Mouse (Mus musculus): ENCODE results near the gene 1700025G04Rik.

Gene 1700025G04Rik

DNA sequence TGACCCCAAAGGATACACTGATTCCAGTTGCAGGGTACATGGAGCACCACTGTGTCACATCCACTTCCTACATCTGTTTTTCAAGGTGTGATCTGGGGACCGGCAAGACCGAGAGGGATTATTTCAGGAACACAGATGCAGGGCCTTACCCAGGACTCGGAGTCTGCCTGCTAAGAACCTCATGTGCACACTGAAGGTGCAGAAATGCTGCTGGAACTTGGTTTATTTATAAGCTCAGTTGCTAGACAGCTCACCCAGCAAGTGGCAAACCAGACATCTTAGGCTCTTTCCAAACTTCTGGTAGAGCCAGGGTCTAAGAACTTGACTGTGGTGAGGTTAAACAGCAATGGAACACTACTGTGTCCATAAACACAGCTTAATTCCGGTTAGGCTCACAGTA lies 61.2 kb downstream of the 1700025G04Rik start:
- no peak for DNase-seq

DNA sequence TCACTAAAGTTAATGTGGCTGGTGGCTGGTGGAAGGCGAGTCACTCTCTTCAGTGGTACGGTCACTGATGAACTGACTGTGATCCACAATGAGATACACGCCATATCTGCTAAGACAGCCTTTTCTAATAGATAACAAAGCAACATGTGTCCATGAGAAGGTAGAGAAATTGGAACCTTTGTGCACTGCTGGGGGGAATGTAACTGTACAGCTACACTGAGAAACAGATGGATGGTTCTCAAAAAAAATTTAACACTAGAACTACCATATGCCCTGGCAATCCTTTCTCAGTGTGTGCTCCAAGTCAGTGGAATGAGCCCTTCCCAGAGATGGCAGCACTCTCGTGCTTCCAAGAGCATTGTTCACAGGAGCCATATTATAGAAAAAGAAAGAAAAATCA lies 63.2 kb downstream of the 1700025G04Rik start:
- no peak for DNase-seq

DNA sequence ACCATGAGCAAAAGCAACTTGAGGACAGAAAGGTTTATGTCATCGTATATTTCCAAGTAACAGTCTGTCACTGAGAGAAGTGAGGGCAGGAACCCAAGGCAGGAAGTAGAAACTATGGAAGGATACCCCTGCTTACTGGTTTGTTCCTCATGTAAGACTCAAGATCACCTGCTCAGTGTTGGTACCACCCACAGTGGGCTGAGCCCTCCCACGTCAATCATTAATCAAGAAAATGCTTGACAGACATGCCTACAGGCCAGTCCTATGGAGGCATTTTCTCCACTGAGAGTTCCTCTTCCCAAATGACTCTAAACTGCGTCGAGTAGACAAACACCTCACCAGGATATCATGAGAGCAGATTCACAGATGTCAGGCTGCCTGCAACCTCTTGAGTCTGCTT lies 64.6 kb downstream of the 1700025G04Rik start:
- no peak for DNase-seq

DNA sequence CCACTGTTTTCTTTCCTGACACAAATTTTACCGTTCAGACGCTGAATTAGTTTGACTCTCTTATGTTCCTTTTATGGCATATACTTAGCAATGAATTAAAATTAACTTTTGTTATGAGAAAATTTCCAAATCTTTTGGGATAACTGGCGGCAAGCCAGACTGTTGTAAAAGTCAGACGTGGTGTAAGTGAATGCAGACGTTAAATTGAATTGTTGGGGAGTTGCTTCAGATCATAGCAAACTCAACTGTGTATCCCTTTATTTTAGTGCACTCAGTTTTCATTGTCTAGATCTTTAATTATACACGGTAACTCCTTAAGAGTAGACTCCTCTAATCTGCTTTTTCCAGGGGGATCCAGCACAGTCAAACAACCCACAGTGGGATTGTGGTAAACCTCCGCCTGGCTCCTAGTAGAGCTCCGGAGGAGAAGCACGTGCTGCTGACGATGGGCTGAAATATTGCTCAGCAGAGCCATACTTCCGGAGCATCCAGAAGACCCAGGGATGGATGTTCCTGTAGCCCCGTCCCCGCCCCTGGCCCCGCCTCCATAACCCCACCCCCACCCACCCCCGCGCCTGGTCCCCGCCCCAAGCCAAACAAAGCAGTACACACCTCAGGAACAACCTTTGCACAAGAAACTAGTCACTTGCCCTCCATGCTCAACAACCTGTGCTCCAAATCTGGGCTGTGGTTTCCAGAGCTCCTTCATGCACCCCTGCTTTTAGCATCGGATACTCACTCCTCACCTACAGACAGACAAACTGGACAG lies 65.7 kb downstream of the 1700025G04Rik start:
- no peak for DNase-seq

DNA sequence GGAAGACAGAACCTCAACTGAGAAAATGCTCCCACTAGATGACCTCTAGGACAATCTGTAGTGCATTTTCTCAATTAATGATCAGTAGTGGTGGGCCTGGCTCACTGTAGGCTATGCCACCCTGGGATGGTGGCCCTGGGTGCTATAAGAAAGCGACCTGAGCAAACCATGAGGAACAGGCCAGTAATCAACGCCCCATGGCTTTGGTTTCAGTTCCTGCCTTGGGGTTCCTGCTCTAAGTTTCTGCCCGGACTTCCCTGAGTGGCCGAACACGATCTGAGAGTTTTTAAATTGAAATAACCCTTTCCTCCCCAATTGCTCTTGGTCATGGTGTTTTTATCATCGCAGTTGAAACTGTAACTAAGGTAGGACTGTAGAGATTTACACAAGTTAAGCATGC lies 69.1 kb downstream of the 1700025G04Rik start:
- DNase-seq: no peak

DNA sequence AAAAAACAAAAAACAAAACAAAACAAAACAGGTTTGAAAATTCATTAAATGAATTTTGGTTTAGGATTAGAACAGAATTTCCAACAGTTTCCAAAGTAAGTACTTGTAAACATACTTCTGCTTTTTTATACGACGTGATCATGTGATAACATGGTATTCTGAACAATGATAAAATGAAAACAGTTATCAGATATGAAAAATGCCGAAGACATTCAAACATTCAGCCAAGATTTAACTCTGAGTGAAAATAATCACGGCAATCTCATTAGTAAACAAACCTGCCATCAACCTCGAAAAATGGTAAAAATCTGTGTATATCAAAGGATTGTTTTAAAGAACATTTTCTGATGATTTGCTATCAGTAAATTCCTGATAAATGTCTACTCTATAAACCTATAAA lies 69.9 kb downstream of the 1700025G04Rik start:
- DNase-seq: no peak

DNA sequence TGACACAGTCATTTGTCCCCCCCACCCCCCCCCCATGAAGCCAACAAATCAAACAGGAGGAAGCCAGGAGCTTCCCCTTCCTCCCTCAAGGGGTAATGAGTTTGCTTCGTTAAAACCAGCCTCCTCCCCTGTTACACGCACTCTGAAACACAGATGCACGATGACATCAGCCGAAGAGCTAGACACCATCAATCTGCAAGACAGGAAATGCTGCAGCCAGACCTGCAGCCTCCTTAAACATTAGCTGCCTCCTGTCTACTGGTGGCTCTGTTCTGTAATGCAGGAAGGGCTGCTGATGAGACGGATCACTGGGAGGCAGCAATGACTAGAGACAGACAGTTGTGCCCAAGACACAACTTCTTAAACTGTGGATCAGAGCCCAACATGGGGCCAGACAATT lies 70.7 kb downstream of the 1700025G04Rik start:
- no peak for DNase-seq

DNA sequence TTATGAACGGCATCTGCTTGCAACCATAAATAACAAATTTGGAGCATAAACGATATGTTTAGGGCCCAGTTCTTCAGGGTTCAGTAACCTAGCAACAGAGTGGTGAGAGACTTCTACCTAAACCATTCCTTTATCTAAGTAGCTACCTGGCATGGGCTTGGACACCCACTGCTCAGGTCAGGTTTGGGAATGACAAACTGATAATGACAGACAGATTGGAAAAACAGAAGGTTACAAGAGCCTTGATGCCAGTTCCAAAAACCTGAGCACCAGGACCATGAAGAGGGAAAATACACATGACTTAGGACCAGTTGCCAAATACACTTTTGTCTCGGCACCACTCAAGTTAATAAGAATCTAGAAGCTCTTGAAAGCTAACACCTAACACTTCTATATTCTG lies 71.6 kb downstream of the 1700025G04Rik start:
- DNase-seq: no peak

DNA sequence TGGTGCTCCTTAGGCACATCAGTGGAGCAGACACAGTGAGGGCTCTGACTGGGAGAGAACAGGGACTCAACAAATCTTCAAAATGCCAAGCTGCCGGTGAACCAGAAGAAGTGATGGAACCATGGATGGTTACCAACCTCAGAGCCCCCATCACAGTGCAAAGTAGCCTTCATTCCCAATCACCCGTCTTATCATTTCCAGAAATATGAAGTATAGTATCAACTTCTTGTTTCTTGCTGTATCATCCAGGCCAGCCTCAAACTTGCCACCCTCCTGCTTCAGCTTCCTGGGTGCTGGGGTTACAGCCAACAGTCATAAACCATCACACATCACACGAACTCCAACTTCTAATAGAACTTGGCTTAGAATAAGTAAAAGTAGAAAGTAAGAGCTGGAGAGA lies 73.3 kb downstream of the 1700025G04Rik start:
- DNase-seq: no peak

DNA sequence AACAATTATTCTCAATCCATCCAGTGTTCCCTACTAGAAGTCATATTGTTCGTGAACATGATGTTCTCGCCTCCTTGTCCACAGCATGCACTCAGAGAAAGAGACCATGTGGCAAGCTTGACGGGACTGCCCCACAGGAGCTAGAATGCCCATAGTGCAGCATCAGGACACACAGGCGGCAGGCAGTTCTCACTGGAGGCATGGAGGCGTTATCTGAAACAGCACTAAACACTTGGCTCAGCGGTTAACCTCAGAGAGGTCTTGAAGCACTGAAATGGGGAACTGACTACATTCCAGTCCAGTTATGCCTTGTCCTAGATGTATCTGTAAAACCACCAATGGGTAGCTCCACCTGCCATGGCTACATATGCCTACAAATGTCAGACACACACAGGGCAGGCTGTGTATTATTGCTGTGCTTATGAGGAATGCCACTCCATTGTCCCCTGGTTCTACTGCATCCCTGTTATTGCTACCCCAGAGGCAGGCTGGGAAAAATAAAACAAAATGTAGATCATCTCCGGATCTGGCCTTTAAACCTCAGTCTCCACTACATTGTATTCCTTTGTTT lies 74.3 kb downstream of the 1700025G04Rik start:
- DNase-seq: no peak

DNA sequence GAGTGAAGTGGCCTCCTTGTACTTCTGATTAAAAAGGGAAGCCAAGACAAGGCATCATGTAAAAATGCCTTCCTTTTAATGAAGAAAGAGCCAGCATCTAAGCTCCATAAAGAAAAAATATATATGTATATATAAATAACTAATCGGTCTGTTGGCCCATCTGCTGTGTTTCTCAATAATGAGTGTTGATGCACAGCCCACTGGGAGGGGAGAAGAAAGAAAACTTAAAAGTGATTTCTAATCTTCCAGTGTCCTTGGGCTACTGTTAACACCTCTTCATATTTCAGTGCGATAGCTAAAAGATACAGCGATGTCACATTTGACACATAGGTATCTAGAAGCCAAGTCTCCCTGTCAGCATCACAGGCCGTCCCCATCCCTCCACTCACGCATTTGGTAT lies 78.2 kb downstream of the 1700025G04Rik start:
- no peak for DNase-seq

DNA sequence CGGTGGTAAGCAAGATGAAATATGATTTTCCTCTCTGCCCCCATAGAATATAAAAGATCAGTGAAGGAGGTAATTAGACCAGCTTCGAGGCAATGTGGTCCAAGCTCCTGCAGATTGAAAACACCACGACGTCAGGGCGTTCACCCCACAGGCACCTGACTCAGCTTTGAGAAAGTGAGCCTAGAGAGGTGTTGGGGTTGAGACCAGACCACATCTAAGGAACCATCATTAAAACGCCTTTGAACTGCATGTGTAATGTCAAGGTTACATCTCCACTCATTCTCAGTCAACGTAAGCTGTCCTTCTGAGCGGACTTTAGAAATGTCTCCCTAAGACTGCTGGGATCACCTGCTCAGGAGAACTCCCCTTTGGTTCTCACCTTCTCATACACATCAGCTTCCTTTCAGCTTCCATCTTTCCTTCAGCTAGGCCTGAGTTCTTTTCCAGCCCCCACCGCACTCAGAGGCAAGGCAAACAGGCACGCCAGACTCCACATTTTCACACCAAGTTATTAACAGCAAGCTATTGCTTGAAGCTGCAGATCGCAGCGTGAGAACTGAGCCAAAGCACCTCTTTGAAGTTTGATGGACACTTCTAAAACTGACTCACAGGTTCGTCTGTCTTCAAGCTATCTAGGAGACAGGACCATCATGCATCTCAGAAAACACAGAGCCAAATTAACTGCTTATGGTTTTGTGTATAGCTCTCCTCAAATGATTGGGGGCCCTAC lies 79.5 kb downstream of the 1700025G04Rik start:
- no peak for DNase-seq

DNA sequence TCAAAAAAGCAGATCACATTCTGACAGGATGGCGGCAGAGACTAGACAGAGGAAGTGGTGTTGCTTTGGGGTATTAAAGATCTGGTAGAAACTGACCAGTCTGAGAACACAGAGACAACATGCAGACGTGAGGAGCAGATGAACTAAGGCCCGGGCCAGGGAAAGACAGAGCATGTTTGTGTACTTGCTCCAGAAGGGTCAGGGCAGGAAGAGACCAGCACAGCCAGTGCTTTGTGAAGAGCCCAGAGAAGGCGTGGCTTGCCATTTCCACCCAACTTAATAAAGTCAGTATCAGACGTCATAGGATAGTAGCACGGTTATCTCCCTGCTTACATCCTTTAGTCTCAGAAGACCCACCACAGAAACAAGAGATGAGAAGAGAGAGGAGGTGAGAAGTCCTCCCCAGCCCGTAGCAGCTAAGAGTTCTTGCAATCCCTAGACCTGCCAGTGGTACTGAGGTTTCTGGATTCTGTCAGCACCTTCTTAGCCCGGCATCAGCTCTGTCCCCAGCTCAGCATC lies 81.4 kb downstream of the 1700025G04Rik start:
- DNase-seq: no peak

DNA sequence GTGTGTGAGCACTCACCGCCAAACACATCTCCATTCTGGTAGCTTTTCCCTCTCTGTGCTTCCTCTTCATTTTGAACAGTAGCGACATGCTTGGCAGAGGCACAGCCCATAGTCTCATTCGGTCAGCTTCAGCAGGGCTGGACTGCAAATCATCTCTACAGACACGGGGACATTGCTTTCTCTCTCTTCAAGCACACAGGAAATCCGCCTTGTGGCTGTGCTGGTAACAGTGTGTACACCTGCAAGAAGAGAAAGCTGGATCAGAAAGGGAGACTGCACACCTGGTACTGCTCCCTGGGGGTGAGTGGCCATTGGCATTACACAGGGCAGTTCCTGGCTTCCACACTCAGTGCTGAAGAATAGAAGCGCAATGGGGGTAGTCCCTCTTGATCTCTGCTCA lies 83.4 kb downstream of the 1700025G04Rik start:
- no peak for DNase-seq

DNA sequence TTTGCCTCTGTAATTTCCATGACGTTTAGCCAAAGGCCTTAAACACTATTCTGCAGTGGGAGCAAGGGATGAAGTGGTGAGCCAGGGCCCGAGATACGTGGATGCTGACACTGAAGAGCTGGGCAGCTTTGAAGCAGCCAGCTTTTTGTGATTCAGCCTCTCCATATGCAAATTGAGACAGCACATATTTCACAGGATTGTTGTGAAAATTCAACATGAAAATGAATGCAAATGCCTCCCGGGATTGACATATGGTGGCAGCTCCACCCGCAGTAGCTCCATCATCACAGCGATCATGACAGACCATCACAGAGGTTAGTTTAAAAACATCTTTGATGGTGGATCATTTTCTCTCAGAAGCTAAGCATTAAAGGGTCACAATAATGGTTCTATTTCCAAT lies 85.4 kb downstream of the 1700025G04Rik start:
- no peak for DNase-seq

DNA sequence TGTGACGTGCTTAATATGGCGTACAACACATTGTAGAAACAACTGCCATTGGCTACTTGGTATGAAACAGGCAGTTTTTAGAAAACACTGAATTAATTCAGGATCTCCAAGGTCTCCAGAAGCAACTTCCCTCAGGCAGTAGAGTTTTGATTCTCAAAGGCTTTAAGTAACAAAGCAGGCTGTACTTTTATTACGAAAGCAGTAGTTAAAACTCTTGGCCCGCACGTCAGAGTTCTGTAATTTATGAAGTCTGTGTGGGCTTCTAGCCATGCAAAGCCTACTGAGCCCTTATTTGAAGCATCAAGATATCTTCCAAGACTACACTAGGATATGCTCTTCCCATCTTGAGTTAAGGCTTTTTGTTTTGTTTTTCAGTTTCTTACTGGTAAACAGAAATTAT lies 89.5 kb downstream of the 1700025G04Rik start:
- DNase-seq: no peak

DNA sequence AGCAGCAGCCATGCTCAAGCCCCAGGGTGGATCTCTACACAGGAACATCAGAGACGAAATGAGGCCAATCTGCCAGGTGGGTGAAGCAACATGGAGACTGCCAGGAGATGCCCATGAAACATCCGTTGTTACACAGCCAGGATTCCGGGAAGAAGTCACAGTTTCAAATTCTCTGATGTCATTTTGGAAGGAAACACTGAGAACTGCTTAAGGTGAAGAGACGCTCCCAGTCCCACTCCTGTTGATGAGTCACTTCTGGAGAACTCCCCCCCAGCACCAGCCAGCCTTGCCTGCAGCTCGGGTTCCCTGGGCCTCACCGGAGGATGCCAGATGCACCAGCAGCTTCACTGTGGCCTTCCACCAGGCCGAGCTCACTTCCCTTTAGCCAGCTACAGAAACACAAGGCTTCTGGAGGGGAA lies 90.5 kb downstream of the 1700025G04Rik start:
- DNase-seq: peak; percentile 20

DNA sequence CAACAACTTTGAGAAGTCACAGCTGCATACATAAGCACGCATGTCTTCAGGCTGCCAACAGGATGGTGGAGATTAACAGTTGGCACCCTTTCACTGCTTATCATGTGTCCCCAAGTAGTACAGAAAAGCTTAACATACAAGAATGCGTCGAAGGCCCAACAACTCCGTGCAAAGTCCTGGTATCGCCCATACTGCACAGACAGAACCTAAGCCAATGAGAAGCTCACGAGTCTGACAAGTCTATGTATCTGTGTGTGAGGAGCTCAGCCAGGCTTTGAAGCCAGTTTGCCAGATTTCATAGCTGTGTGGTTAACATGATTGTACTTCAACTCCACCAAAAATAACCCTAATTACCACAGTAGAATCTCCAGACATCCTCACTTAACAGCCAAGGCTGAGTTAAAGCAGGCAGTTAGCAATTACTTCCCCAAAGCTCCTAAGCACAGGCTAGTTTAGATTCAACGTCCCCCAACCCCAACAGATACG lies 91.2 kb downstream of the 1700025G04Rik start:
- DNase-seq: no peak

DNA sequence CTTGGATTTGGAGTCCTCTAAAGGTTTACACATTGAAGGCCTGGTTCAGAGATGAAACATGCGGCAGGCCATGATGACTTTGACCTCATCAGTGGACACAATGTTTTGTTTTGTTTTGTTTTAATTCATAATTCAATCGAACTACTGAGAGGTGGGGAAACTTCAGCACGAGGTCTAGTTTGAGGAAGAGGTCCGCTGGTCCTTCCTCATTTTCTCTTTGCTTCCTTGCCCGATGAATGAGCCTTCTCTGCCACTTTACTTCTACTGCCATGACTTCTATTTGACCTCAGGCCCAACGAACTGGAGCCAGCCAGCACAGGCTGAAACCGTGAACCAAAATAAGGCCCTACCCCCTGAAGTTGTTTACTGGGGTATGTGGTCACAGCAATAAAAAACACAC lies 92.3 kb downstream of the 1700025G04Rik start:
- no peak for DNase-seq

DNA sequence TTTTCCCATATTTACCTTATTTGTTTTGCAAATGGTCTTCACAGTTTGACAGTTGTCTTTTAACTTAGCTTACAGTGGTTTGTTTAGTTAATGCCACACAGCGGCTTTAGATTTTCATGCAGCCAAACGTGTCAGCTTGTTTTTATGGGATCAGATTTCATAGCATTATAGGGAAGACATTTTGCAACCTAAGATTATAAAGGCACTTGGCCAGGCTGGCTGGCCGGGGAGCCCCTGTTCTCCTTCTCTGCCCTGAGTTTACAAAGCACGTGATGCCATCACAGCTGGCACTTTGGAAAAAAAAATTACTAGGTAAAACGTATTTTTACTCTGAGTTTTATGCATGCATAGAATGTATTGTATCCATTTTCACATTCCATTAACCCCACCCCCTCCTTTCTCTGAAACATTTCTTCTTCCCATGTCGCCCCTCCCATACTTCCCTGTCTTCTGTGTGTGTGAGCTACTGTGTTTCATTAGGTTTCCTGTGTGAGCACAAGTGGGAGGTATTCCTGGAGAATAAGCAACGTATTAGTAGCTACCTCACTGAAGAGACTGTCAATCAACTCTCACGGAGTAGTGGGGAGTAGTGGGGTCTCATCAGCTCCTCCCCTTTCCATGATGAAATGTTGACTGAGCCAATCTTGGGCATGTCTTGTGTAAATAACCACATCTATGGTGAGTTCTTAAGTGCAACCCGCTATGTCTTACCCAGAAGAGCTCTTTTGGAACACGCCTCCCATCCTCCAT lies 93.8 kb downstream of the 1700025G04Rik start:
- no peak for DNase-seq

DNA sequence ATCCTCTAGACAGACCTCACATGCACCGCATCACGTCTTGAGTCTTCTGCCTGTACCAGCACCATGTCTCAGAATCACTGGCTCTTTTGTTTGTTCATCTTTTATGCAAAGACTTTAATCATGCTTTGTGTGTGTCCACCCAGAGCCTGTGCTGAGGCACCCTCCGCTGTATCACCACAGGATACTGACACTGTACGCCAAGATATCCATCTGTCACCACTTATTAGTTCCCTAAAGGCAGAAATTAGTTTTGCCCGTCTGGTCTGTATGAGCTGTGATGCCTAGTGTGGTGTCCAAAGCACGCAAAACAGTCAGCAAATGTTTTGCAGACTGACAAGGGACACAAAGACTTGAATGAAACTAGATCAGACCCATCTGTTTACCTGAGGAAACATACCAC lies 95.7 kb downstream of the 1700025G04Rik start:
- DNase-seq: no peak

DNA sequence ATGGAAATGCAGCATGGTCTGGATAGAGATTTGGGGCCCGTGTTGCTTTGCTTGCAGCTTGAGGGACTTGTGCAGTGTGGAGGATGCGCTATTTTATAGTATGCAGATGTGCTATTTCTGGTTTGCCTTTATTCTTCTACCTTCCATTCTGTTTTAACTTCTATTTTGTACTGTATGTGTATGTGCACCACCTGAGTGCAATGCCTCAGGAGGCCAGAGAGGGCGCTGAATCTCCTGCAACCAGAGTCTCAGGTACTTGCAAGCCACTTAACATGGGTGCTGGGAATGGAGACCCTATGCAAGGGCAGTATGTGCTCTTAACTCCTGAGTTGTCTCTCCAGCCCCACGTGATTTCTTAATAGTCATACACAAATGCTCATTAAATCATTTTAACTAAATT lies 98.4 kb downstream of the 1700025G04Rik start:
- DNase-seq: no peak

DNA sequence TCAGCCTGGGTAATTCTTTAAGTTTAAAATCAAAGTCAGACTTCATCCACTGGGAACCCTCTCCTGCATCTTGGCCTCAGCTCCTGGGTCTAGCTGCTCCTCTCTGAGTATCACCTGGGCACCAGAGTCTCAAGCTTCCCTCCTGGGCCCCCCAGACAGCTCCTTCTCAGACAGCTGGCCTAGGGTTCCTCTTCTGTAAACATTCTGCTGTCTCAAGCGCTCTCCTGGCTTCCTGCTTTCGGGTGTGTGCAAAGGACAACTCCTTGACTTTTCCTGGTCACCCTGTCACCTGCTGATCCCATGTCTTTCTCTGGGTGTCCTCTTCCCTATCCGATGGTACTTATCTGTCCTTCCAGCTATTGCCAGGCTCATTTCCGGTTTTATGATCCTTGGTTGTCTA lies 99.3 kb downstream of the 1700025G04Rik start:
- DNase-seq: no peak

Measured in right cerebral cortex, postnatal 14 days (tissue).